Mouse (Mus musculus) lung, postnatal 0 days (tissue): ENCODE data around the gene Mamstr. TPM values are rescaled to one million over a fixed set of nuclear protein-coding genes. Genes with fewer than 3 reads are reported as not detected.

Source experiments
- ATAC-seq: fragments of 200-750 bp; cut with Nextera tagmentation; 2 replicates; pipeline ENCODE4 v1.8.0; 2017; ENCODE audit warnings: moderate library complexity
- DNase-seq: peaks from one replicate; pipeline ENCODE4 v3.0.0-alpha.2; 2016; ENCODE audit warnings: low spot score
- H3K27ac ChIP-seq: fragments of 300-500 bp; sonication (generic); 2 replicates; pipeline ENCODE4 v1.5.1; 2014; ENCODE audit warnings: antibody characterized with exemption, mild to moderate bottlenecking, low read length, mixed read lengths
- H3K27me3 ChIP-seq: fragments of 300-500 bp; sonication (generic); replicated peaks from 2 replicates; pipeline ENCODE4 v1.6.1; 2014; ENCODE audit warnings: low read length, mixed read lengths; ENCODE audit not compliant: insufficient read depth
- H3K36me3 ChIP-seq: fragments of 300-500 bp; sonication (generic); 2 replicates; pipeline ENCODE4 v1.6.1; 2014; ENCODE audit warnings: low read length, mixed read lengths; ENCODE audit not compliant: insufficient read depth
- H3K4me1 ChIP-seq: fragments of 300-500 bp; sonication (generic); 2 replicates; pipeline ENCODE4 v1.6.1; 2014; ENCODE audit warnings: antibody characterized with exemption, low read depth, low read length, mixed read lengths; ENCODE audit not compliant: insufficient read depth
- H3K4me2 ChIP-seq: fragments of 300-500 bp; sonication (generic); replicated peaks from 2 replicates; pipeline ENCODE4 v1.6.1; 2014; ENCODE audit warnings: low read depth, mild to moderate bottlenecking, low read length, moderate library complexity, mixed read lengths
- H3K4me3 ChIP-seq: fragments of 300-500 bp; sonication (generic); 2 replicates; pipeline ENCODE4 v1.5.1; 2014; ENCODE audit warnings: low read depth, low read length
- H3K9ac ChIP-seq: fragments of 300-500 bp; sonication (generic); replicated peaks from 2 replicates; pipeline ENCODE4 v1.6.1; 2014; ENCODE audit warnings: low read depth, mild to moderate bottlenecking
- H3K9me3 ChIP-seq: fragments of 300-500 bp; sonication (generic); 2 replicates; pipeline ENCODE4 v1.6.1; 2016; ENCODE audit warnings: low read length, mixed read lengths
- CTCF ChIP-seq: IDR thresholded peaks from 2 replicates; pipeline ENCODE4 v1.5.1; 2016; ENCODE audit warnings: antibody characterized with exemption, mild to moderate bottlenecking
- EP300 ChIP-seq: IDR thresholded peaks from 2 replicates; pipeline ENCODE4 v1.6.1; 2016; ENCODE audit warnings: antibody characterized with exemption, mild to moderate bottlenecking, control low read depth
- WGBS: fragments of 180-500 bp; shearing (Covaris S2); extraction: QIAGEN DNeasy Blood & Tissue Kit; methylation state at CpG from one replicate; pipeline ENCODE4 v1.1.7; 2014; 5-methylcytosine and 5-hydroxymethylcytosine counted together
- polyA plus RNA-seq: library from polyadenylated mRNA; unstranded; fragments of >200 nt; fragmentation: Nextera tagmentation; extraction: Ambion mirVana; gene quantifications from 2 replicates; pipeline ENCODE4 v1.2.1, GENCODE M21; 2015

Mamstr gene
- polyA plus RNA-seq, 1 experiment from 2014 or later: 4.0 TPM

- Histone ChIP-seq H3K4me1 (0 out of 2 replicates have a peak, but pooled peaks cover 6% of the 10 kb centered on the region), H3K4me2 (peak within 1 kb of the TSS; percentile 35), H3K9me3 (no peaks in the 10 kb centered on the region), H3K9ac (no peak within 1 kb of the TSS; the same call in 1 of the 2 replicates), H3K4me3 (no peak within 1 kb of the TSS), H3K27ac (no peak within 1 kb of the TSS), H3K36me3 (no peaks in the 10 kb centered on the region), H3K27me3 (peaks cover 7% of the 10 kb centered on the region; the same call in 1 of the 2 replicates)
- WGBS: 9% methylated on average over 31 of the region's 31 CpGs
- peak; percentile 34 for ATAC-seq
- peak; percentile 33 for DNase-seq
- TF ChIP-seq EP300 (no peak), CTCF (no peak)
These were observed 22.6 kb upstream of the Mamstr start, which contains the start of gene Fut1 for GRCm38 (mm10) chr7:45617042-45617695. Gene Fut1 (plus strand): TSS chr7:45617289.

DNA sequence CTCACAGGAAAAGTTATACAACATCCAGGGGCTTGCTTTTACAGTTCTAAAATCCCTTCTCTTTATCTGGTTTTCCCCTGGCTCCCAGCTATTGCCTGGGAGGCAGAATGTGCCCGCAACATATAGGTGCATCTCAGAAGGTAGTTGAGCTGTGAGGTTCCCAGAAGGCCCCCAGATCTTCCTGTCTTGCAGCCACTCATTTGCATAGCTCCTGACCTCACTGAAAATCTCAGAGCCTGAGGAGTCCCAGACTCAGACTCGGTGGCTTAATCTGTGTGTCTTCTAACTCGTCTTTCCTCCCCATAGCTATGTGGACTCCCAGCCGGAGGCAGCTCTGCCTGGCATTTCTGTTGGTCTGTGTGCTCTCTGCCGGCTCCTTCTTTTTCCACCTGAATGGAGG lies 21.5 kb upstream of the Mamstr start:
- ATAC-seq: no peak

DNA sequence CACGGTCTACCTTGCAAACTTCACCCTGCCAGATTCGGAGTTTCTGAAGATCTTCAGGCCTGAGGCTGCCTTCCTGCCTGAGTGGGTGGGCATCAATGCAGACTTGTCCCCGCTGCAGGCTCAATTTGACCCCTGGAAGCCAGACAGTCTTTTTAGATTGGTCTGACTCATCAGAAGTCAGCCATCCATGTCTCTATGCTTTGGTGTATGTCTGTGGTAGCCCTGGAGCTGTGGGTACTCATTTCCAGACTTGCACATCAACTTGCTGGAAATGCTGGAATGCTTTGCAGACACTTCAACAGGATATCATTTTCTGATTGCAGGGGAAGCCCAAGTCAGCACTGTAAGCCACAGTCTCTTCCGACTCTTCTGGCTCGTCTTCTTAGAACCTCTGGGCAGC lies 20.2 kb upstream of the Mamstr start:
- DNase-seq (no peak), ATAC-seq (no peak)
- peaks cover 7% of the 10 kb centered on the region; the same call in 1 of the 2 replicates for H3K27me3 ChIP-seq
- no peaks in the 10 kb centered on the region for H3K36me3 ChIP-seq
- H3K4me1 ChIP-seq: 0 out of 2 replicates have a peak, but pooled peaks cover 6% of the 10 kb centered on the region
- WGBS: 85% methylated on average over 5 of the region's 5 CpGs
- no peaks in the 10 kb centered on the region for H3K9me3 ChIP-seq
- no peak overlapping the region for H3K27ac ChIP-seq
- TF ChIP-seq CTCF (no peak), EP300 (no peak)
- no peak overlapping the region for H3K4me3 ChIP-seq
- no peak overlapping the region for H3K9ac ChIP-seq
- no peak overlapping the region for H3K4me2 ChIP-seq

More for the DNA sequence above, 21.5 kb upstream of the Mamstr start:
- Histone ChIP-seq H3K4me3 (no peak overlapping the region), H3K4me1 (0 out of 2 replicates have a peak, but pooled peaks cover 6% of the 10 kb centered on the region), H3K27ac (no peak overlapping the region), H3K36me3 (no peaks in the 10 kb centered on the region), H3K4me2 (no peak overlapping the region), H3K9ac (no peak overlapping the region), H3K9me3 (no peaks in the 10 kb centered on the region), H3K27me3 (peaks cover 7% of the 10 kb centered on the region; the same call in 1 of the 2 replicates)
- WGBS: 84% methylated on average over 5 of the region's 5 CpGs
- no peak for DNase-seq
- TF ChIP-seq EP300 (no peak), CTCF (no peak)

- Histone ChIP-seq H3K4me3 (no peak within 1 kb of the TSS), H3K9me3 (no peaks in the 10 kb centered on the region), H3K36me3 (no peaks in the 10 kb centered on the region), H3K9ac (no peak within 1 kb of the TSS), H3K27me3 (peaks cover 7% of the 10 kb centered on the region; the same call in 1 of the 2 replicates), H3K4me1 (0 out of 2 replicates have a peak, but pooled peaks cover 6% of the 10 kb centered on the region), H3K27ac (no peak within 1 kb of the TSS), H3K4me2 (no peak within 1 kb of the TSS)
- no peak for TF ChIP-seq EP300
- no peak for TF ChIP-seq CTCF
- ATAC-seq: peak; percentile 42; the same call in 1 of the 2 replicates
- DNase-seq: no peak
- 28% methylated on average over 9 of the region's 9 CpGs for WGBS
These were observed 18.3 kb upstream of the Mamstr start, which contains the start of gene Izumo1 for GRCm38 (mm10) chr7:45621443-45621842. Gene Izumo1 (plus strand): TSS chr7:45621811.

- ATAC-seq: no peak
- no peaks in the 10 kb centered on the region for H3K27me3 ChIP-seq
- H3K9ac ChIP-seq: no peak overlapping the region
- H3K36me3 ChIP-seq: no peaks in the 10 kb centered on the region
- H3K4me1 ChIP-seq: no peaks in the 10 kb centered on the region
- DNase-seq: no peak
- H3K27ac ChIP-seq: no peak overlapping the region
- no peaks in the 10 kb centered on the region for H3K9me3 ChIP-seq
- WGBS: 94% methylated on average over 11 of the region's 11 CpGs
- H3K4me3 ChIP-seq: no peak overlapping the region
- no peak for TF ChIP-seq EP300
- H3K4me2 ChIP-seq: no peak overlapping the region
These were observed 16.3 kb upstream of the Mamstr start for GRCm38 (mm10) chr7:45623507-45623906.

GRCm38 (mm10) chr7:45624718-45625117 lies 15.1 kb upstream of the Mamstr start:
- ATAC-seq (no peak), DNase-seq (no peak)
- Histone ChIP-seq H3K9me3 (no peaks in the 10 kb centered on the region), H3K9ac (no peak overlapping the region), H3K4me2 (no peak overlapping the region), H3K36me3 (no peaks in the 10 kb centered on the region), H3K27ac (no peak overlapping the region), H3K4me1 (no peaks in the 10 kb centered on the region), H3K27me3 (no peaks in the 10 kb centered on the region), H3K4me3 (no peak overlapping the region)
- 61% methylated on average over 3 of the region's 3 CpGs for WGBS
- TF ChIP-seq EP300 (no peak), CTCF (no peak)
